Mouse (Mus musculus) layer of hippocampus, postnatal 10 days (tissue): ENCODE measurements at regions not wholly inside any gene's neighbourhood (a gene's known extent, or its start where the extent isn't known, plus 50 kb on each side); places are given as distances from the start of the nearest gene placed in this dataset.
A peak's percentile ranks its signal among the peaks of the same experiment; 100 is the strongest.

Source experiments
- DNase-seq, 2 experiments: peaks; one replicate each; pipeline ENCODE4 v3.0.0; 2021; ENCODE audit warnings: low spot score in 2 of 2

DNA sequence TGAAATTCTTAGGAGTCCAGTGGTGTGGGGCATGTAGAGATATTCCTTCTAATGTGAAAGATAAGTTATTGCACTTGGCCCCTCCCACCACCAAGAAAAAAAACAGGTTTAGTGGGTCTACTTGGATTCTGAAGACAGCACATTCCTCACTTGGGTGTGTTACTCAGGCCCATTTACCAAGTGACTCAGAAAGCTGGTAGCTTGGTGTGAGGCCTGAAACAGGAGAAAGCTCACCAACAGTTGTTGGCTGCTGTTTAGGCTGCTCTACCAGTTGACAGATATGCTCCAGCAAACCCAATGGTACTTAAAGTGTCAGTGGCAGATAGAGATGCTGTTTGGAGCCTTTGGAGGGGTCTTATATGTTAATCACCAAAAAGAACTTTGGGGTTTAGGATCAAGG lies 207.8 kb upstream of the Gm11042 start:
- no peak for DNase-seq

DNA sequence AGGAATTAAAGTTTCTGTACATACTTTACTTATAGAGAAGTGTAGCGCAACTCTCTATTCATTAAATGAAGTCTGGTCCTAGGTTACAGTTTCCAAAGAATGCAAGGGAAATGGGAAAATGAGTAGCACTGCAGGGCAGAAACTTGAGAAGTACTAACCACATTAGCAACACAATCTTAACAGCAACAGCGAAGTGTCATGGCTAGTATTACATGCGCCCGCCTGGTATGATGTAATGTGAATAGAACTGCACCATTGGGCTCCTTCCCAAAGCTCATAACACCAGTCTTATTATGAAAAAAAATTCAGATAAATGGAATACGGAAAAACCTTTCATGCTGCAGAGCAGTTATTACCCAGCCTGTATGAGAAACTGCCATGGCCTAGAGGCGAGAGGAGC lies 201.8 kb upstream of the Gm11042 start:
- no peak for DNase-seq

DNA sequence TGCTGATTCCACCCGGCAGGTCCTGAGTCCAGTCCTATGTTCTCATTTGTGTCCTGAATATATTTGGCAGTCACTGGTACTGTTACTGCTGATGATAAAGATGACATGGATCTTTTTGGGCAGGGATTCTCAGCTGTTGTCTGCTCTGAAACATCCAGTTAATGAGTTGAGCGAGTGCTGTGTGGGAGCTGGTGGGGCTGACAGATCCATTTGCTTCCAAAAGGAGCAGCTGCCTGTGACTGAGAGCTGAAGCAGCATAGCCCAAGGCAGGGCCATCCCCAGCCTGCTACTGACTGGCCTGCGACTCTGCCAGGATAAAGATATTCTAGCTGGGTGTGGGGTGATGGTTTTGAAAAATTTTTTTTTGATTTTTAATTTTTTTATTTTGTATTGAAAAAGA lies 200.3 kb upstream of the Gm11042 start:
- DNase-seq: peak; percentile 35 to 44

DNA sequence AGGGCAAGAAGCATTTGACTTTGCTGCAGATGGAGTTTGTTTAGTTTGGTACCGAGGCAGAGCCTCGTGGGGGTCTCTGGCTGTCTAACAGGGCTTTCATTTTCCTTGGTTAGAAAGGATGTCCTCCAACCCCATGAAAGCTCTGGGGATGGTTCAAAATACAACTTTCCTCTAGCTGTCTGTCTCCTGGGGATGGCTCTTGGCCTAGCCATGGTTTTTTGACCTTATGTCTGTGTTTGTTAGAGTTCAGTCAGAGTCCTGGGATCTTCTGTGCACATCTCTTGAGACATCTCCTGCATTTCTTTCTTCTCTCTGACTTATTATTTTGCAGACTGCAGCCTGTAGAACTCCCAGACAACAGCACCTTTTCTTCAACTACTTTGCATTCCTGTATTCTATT lies 186.6 kb upstream of the Gm11042 start:
- no peak for DNase-seq

DNA sequence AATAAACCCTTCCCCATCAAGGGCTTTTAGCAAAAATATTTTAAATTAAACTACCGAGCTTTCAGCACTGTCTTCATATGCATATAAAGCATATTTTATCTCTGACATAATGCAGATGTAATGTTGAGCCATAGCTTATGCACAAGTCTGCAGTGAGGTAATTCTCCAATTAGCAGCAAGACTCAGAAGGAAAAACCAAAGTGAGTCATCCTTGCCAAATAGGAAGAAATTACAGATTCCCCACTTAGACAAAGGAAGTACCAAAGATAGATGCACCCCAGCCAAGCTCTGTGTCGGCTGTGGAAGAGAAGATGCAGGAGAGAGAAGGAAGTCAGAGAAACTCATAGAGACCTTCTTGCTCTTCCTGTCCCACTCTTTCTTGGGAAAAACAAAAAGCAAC lies 161.4 kb upstream of the Gm11042 start:
- no peak for DNase-seq

DNA sequence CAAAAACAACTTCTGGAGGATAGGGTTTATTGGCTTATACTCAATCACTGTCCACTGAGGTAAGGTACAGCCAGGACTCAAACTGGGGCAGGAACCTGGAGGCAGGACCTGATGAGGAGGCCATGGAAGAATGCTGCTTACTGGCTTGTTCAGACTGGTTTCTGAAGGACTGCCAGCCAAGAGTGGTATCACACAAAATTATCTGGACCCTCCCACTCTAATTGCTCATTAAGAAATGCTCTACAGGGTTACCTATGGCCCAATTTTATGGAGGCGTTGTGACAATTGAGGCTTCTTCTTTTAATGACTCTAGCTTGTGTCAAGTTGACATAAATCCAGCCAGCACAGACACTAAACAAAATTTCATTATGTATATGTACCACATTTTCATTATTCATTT lies 158.5 kb upstream of the Gm11042 start:
- no peak for DNase-seq

DNA sequence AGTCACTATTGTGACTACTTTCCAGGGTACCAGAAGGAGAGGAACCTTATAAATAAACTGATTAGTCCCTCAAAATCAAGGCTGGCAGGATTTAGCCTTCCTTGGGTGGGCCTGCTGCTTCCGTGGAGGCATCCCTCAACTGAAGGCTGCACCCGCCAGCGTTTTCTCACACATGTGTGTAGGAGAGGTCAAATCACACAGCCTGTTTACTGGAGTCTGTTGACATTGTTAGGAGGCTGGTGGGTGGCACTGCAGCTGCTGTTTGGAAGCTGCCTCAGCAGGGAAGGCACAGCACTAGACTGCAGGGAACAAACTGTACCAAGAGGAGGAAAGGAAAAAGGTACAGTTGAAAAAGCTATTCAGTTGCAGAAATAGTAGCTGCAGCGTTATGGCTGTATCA lies 142.3 kb upstream of the Gm11042 start:
- DNase-seq: peak; percentile 26 to 45

DNA sequence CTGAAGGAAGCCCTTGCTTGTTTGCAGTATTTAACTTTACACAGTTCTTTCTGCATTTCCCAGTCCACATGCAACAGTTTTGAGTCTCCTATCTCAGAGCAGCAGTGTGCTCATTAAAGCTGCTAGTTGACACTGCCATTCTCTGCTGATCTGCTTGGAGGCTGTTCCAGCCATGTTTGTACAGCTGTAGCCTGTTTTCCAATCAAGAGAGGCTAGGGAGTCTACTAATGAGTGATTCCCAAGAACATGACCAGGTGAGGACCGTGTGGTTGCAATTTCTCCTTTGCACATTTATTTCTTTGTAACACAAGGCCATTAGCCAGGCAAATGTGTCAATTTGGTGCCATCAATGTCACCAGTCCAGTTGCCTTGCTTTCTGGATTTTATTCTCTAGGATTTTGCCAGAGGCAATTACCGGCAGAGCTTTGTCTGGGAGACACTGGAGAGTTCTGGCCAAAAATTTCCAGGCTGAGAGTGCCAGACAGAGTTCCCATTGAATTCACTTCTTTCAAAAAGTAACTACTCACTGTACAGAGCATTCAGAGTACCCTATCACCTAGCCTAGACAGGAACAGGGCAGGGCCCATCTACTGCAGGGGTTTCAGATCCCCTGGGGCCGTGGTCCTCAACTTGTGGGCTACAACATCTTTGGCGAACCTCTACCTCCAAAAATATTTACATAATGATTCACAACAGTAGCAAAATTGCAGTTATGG lies 136.3 kb upstream of the Gm11042 start:
- DNase-seq: no peak

DNA sequence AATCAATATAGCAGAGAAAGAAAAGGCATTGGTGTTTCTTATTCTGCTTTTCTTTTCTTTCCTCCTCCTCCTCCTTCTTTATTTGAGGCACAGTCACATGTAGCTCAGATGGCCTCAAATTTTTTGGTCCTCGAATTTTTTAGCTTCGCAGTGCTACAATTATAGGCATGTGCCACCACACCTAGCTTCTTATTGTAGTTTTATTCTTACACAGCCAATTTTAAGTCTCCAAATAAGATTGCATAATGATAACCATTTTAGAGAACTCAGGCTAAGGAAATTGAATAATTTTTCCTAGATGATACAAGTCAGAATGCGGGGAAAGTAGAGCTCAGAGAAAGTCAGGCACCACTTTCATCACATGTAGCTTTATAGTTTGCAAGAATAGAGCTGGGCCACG lies 132.1 kb upstream of the Gm11042 start:
- no peak for DNase-seq

DNA sequence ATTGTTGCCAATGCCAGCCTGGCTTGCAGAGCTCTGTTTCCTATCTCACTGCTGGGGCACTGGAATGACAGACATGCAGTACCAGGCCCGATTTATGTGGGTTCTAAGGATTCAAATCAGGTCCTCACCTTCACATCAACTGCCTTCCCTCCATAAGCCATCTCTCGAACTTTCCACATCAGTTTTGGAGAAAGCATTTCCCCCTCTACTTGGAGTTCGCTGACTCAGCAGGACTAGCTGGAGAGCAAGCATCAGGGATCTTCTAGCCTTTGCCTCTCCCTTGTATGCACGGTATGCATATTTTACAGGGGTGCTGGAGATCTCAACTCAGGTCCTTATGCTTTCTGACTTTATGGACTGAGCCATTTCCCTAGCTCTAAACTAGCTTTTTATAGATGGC lies 118.7 kb upstream of the Gm11042 start:
- DNase-seq: no peak

DNA sequence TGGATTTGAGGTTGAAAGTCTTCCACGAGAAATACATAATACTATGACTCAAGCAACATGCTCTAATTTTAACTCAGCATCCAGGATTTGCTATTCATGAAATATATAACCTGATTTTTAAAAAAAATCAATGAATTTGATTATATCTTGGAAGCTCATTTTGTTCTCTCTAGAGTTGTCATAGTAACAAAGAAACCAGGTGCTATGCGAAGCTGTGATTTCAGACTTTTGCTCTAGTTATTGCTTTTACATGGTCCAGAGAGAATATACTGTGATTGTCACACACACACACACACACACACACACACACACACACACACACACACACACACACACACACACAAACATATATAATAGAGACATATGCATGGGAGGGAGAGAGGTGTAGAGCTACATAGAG lies 98.5 kb upstream of the Gm11042 start:
- no peak for DNase-seq

DNA sequence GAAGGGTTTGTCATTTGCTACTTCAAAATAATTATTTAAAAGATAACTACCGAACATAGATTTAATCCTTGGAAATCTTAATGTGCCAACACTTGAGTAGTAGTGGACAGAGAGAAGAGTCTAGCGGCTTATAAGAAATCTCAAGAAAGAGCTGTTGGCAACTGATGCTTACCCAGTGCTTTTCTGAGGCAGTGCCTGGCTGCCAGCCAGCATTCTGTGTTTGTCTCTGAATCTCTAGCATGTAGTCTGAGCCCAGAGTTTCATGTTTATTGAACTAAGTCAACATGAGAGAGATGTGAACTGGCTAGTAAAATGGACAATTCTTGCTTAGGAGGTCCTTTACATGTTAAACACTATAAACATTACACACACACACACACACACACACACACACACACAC lies 94.3 kb upstream of the Gm11042 start:
- no peak for DNase-seq

DNA sequence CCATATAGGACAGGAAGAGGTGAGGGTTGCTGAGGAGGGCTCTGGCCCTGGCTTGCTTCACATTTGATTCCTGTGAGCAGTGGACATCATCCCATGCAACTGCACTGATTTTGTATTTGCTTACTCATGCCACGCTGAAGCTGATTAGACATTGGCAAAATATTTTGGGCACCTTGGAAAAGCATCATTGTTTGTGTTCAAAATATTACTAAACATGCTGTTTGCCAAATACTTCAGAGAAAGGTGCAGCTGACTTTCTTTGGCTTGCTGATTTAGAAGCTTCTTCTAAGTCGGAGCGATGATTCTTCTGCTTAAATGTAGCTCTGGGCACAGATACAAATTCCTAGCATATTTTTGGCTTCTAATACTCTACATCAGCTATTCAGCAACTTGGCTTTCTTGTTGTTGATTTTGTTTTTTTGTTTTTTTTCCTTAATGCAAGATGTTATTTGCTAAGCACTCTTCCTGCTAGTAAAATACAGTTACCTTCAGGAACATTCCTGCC lies 91.4 kb upstream of the Gm11042 start:
- no peak for DNase-seq

DNA sequence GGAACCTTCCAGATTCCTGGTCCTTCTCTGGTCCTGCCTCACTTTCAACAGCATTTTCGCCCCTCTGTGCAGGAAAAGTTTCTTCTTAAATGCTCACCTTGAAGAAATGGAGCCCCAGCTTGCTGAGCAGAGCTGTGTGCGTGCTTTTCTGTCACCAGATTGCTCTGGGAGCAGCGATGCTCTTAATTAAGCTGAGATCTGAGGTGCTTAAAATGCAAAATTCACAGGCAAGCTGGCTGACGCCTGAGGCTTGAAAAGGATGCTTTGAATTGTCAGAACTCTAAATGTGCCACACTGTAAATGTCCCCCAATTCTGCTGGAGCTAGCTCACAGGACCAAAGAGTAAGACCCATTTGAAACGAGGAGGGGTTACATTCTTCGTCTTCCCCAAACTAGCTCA lies 73.6 kb upstream of the Gm11042 start:
- no peak for DNase-seq
